ENCODE assay signal across 25 mouse cellular contexts in the genomic region with DNA sequence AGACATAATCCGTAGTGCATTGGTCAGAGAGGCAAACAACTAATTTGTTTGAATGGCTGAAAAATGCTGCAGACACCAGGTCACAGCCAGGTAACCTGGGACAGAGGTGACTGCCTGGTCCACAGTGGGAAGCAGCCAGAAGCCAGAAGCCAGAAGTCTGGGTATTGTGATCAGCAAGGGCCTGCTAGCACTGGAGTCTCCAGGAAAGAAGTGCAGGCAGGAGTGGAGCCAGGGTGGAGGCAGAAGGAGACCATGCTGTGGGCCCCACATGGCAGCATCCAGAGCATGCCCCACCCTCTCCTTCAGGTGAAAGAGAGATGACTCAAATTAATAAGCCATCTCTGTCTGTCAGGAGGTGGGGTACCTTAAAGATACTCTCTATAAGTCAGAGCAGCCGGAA.
"Had no signal": no experiment of that assay in that cellular context is flagged by ENCODE, and none has a peak within 500 bp of the region (broad histone marks: within the 10 kb centered on the region; RNA-seq: fewer than 3 reads in every experiment).

No protein-coding gene starts in this region.

- DNase-seq: gastrocnemius, postnatal 14 days; gastrocnemius, postnatal 36 days; heart, adult 18-20 months; heart, postnatal 14 days; heart, postnatal 36 days; kidney, adult 11 months; kidney, adult 2 months; kidney, adult 9 months; kidney, postnatal 14 days; kidney, postnatal 36 days; layer of hippocampus, postnatal 36 days; left cerebral cortex, postnatal 4 days; lung, adult 18-20 months had no signal

- H3K27me3 ChIP-seq: heart, embryonic 13.5 days; heart, embryonic 15.5 days; hindbrain, embryonic 13.5 days; hindbrain, embryonic 15.5 days; kidney, embryonic 15.5 days; limb, embryonic 13.5 days; limb, embryonic 15.5 days had no signal

- H3K4me3 ChIP-seq: heart, embryonic 13.5 days; heart, embryonic 15.5 days; hindbrain, embryonic 13.5 days; hindbrain, embryonic 15.5 days; kidney, embryonic 15.5 days; limb, embryonic 13.5 days; limb, embryonic 15.5 days; liver, embryonic 12.5 days had no signal

- H3K4me1 ChIP-seq: heart, embryonic 13.5 days; heart, embryonic 15.5 days; kidney, embryonic 15.5 days; limb, embryonic 13.5 days; liver, embryonic 12.5 days had no signal

- H3K27ac ChIP-seq: heart, embryonic 13.5 days; heart, embryonic 15.5 days; hindbrain, embryonic 13.5 days; hindbrain, embryonic 15.5 days; hindbrain, postnatal 0 days; kidney, embryonic 15.5 days; kidney, postnatal 0 days; limb, embryonic 13.5 days; limb, embryonic 15.5 days; liver, embryonic 12.5 days; liver, embryonic 14.5 days had no signal

- ATAC-seq: hindbrain, postnatal 0 days; intestine, embryonic 16.5 days; liver, embryonic 12.5 days had no signal
